ENCODE assay signal across 11 mouse cellular contexts in genomic region chr1:51591886-51592285, GRCm38 (mm10).
"Had no signal": no experiment of that assay in that cellular context is flagged by ENCODE, and none has a peak within 500 bp of the region (broad histone marks: within the 10 kb centered on the region; RNA-seq: fewer than 3 reads in every experiment).

No protein-coding gene starts in this region.

- DNase-seq: lung, adult 18-20 months; lung, embryonic 14.5 days; lung, postnatal 10 days; lung, postnatal 4 days; midbrain, embryonic 14.5 days; right cerebral cortex, adult 18-20 months; right cerebral cortex, postnatal 25 days; right cerebral cortex, postnatal 4 days; spleen, adult 18-20 months; thymus, adult 18-20 months; thymus, postnatal 36 days had no signal
